Mouse (Mus musculus): ENCODE data around the gene Ctxn1. TPM values are rescaled to one million over a fixed set of nuclear protein-coding genes. Genes with fewer than 3 reads are reported as not detected.
A peak's percentile ranks its signal among the peaks of the same experiment; 100 is the strongest.
"Not testable (repeated sequence)": the region's sequence is repeated elsewhere in the genome, so short reads cannot be mapped to it uniquely, and the experiment has no call there.

Ctxn1 gene
- 2.1 and 4.9 TPM in 2 replicates for total RNA-seq (2017)

GRCm38 (mm10) chr8:4259125-4259804 is at the start of gene Ctxn1:
Gene Ctxn1, minus strand, starts transcription at chr8:4259274.
- ATAC-seq (replicated peaks; ENCODE audit: low read depth, poor library complexity, severe bottlenecking) = peak; percentile 92

GRCm38 (mm10) chr8:4305838-4306237 is 46.8 kb upstream of the Ctxn1 start:
- 0 out of 2 replicates have a peak, but pooled peaks have one; percentile 23 for ATAC-seq (replicated peaks; ENCODE audit: low read depth, poor library complexity, severe bottlenecking)

DNA sequence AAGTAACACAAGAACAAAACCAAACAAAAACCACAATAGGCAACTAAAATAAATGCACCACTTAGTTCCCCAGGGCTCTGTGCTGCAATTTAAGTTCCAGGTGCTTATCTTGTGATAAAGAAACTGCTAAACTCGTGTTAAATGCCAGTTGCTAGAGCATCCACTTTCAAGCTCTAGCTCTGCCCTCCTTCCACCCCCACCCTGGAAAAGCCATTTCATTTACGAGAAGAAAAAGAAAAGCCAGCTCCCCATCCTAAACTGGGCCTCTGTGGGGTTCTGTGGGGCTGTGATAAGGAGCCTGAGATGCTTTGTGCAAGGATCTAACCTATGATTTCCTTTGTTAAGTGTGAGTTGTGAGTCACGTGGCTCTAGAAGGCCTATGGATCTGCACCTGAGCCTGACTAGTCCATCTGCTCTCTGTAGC is 45.1 kb upstream of the Ctxn1 start:
- ATAC-seq (replicated peaks; ENCODE audit: low read depth, poor library complexity, severe bottlenecking) = peak; percentile 51; the same call in 1 of the 2 replicates

DNA sequence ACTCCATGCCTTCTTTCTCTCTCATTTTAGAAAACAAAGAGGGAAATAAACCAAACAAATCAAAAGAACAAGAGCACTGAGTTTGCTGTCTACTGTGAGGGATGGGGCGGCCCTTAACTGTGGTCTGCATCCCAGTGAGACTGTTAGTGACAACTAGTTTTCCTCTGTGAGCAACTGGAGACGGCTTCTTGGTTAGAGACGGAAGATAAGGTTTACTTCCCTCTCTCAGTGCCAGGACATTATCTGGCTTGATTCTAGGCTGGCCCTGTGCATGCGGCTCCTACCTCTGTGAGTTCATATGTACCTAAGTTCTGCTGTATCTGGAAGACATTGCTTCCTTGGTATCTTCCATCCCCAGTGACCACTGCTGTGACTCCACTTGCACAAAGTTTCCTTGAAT is 38.7 kb upstream of the Ctxn1 start:
- ATAC-seq (replicated peaks; ENCODE audit: low read depth, poor library complexity, severe bottlenecking) = peak; percentile 45

GRCm38 (mm10) chr8:4292738-4293137 is 33.7 kb upstream of the Ctxn1 start:
- ATAC-seq (replicated peaks; ENCODE audit: low read depth, poor library complexity, severe bottlenecking) = no peak

- no peak; the same call in 1 of the 2 replicates for ATAC-seq (replicated peaks; ENCODE audit: low read depth, poor library complexity, severe bottlenecking)
Observed at GRCm38 (mm10) chr8:4276111-4276465, 17.0 kb upstream of the Ctxn1 start.

- peak; percentile 100 for ATAC-seq (replicated peaks; ENCODE audit: low read depth, poor library complexity, severe bottlenecking)
Observed at GRCm38 (mm10) chr8:4275275-4276110, 16.4 kb upstream of the Ctxn1 start, which contains the start of gene Timm44. Gene Timm44, minus strand, starts transcription at chr8:4275913.

DNA sequence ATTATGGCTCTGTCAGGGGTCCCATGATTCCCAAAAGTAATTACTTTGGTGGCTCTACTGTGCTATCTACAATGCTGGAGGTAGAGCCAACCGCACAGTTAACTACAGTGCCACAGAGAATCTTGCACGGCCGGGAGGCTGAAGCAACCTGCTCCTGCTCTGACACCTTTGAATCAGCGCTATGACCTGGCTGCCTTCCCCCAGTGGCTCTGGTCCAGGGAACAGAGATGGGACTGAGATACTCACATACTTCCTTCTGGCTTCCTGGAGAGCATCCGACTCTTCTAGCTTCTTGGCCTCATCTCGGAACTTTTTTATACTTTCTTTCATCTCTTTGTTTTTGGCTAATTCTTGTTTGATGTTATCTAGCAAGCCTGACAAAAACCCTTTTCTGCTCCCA is 10.5 kb upstream of the Ctxn1 start:
- ATAC-seq (replicated peaks; ENCODE audit: low read depth, poor library complexity, severe bottlenecking) = no peak

DNA sequence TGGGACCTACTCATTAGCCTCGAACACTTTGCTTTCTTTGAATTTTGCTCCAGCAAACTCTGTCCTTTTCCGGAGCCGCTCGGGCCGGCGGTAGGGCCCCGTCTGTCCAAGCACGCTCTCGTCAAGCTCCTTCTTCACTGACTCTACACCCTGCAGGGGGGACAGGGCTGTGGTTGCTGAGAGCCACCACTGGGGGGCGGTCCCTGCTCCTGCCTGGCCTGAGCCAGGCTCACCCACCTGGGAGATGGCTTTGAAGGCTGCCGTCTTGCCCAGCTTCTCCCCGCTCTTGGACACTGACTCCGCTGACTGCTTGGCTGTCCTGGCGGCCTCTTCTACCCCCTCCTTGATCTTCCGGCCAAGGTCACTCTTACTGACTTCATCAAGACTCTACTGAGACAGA is 8.6 kb upstream of the Ctxn1 start:
- ATAC-seq (replicated peaks; ENCODE audit: low read depth, poor library complexity, severe bottlenecking) = peak; percentile 87

GRCm38 (mm10) chr8:4265160-4265914 is 6.3 kb upstream of the Ctxn1 start:
- ATAC-seq (replicated peaks; ENCODE audit: low read depth, poor library complexity, severe bottlenecking) = no peak

DNA sequence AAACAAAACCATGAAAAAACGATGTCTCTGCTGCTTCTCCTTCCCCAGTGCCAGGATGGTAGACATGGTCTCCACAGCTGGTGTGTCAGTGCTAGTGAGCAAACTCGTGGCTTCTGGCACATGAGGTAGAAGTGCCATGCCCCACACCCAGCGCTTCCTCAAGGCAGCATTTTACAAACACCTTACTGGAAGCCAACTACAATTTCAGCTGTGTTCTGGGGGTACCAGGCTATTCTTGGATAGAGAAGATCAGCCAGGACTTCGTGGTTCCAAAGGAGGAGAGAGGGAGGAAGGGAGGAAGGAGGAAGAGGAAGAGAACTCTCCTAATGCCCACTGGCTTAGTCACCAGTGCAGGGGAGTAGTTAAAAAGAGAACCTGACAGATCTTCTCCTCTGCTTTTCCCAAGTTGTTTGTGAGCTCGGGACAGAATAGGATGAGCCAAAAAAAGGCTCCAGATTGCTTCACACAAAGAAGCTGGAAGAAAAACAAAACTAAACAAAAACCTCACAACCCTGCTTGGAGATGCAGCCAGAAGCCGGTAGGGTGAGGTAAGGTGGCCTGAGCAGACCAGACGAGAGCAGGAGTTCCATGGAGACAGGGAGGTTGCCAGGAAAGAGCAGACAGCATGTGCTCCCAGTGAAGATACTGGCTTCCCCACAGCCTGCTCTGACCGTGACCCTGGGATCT is 4.2 kb upstream of the Ctxn1 start:
- no peak for ATAC-seq (replicated peaks; ENCODE audit: low read depth, poor library complexity, severe bottlenecking)

GRCm38 (mm10) chr8:4259805-4260170 is 714 bp upstream of the Ctxn1 start:
- ATAC-seq (replicated peaks; ENCODE audit: low read depth, poor library complexity, severe bottlenecking) = no peak

DNA sequence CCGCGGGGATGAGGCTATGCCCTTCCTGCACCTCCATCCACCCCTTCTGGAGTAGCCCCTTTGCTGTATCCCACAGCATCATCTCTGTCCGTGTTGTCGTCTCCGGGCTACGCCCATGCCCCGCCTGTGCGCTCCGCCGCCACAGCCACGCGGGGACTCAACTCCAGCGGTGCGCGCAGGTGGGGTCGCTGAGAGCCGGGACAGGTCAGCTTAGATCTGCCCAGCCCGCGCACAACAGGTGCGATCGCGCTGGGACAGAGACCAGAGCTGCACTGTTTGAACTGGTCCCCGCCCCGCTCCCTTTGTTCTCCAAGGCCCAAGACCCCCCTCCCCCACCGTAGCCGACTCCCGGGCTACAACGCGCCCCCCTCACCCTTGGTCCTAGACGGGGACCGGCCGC is 396 bp downstream of the Ctxn1 start:
- 0 out of 2 replicates have a peak, but pooled peaks have one; percentile 10 for ATAC-seq (replicated peaks; ENCODE audit: low read depth, poor library complexity, severe bottlenecking)

DNA sequence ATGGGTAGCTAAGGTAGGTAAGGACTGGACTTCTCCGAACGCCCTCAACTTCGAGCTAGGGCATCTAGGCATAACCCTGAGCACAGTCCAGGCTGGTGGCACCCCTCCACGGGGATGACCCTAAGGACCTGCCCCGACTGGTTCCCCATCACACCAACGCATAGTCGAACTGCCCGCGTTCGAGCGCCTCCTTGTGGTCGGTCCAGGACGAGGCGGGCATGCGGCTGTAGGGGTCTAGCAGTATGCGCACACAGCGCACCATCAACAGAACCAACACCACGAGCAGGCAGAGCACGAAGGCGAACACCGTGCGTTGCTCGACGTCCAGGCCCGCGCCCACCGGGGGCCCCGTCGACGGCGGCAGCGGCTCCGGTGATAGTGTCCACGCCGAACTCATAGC is 841 bp downstream of the Ctxn1 start:
- peak; percentile 69 for ATAC-seq (replicated peaks; ENCODE audit: low read depth, poor library complexity, severe bottlenecking)

DNA sequence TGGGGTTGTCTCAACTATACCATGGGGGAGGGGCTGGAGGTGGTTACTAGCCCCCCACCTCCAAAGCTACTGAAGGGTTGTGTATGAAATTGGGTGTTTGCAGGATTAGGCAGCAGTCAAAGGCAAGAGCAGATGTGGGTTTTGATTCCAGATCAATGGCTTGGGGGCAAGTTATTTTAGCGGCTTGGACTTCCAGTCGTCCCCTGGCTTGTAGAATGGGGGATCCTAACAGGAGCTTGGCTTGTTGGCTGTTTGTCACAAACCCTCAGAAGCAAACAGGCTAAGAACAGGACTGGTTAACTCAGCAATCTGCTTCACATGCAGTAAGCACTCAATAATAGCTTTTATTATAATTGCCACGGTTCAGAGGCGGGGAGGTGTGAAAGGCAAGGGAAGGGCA is 1.7 kb downstream of the Ctxn1 start:
- no peak for ATAC-seq (replicated peaks; ENCODE audit: low read depth, poor library complexity, severe bottlenecking)

GRCm38 (mm10) chr8:4256911-4257310 is 2.2 kb downstream of the Ctxn1 start:
- no peak for ATAC-seq (replicated peaks; ENCODE audit: low read depth, poor library complexity, severe bottlenecking)

GRCm38 (mm10) chr8:4255471-4255870 is 3.6 kb downstream of the Ctxn1 start:
- ATAC-seq (replicated peaks; ENCODE audit: low read depth, poor library complexity, severe bottlenecking) = not testable (repeated sequence)

GRCm38 (mm10) chr8:4254001-4254400 is 5.1 kb downstream of the Ctxn1 start:
- no peak for ATAC-seq (replicated peaks; ENCODE audit: low read depth, poor library complexity, severe bottlenecking)

GRCm38 (mm10) chr8:4252934-4253841 is 5.9 kb downstream of the Ctxn1 start, which contains the start of gene Snapc2:
Gene Snapc2, plus strand, starts transcription at chr8:4253080.
- ATAC-seq (replicated peaks; ENCODE audit: low read depth, poor library complexity, severe bottlenecking) = peak; percentile 86
